Mouse (Mus musculus) retina, adult 2 months (tissue): Measurements from ENCODE around the gene Rbm44.

ENCODE experiments used
- DNase-seq: peaks from one replicate; pipeline ENCODE4 v3.0.0-alpha.2; 2012; ENCODE audit warnings: low read depth, low spot score

The Rbm44 gene

GRCm38 (mm10) chr1:91144813-91145212, at the start of gene Rbm44:
Gene Rbm44, plus strand, starts transcription at chr1:91145089.
- DNase-seq = no peak

DNA sequence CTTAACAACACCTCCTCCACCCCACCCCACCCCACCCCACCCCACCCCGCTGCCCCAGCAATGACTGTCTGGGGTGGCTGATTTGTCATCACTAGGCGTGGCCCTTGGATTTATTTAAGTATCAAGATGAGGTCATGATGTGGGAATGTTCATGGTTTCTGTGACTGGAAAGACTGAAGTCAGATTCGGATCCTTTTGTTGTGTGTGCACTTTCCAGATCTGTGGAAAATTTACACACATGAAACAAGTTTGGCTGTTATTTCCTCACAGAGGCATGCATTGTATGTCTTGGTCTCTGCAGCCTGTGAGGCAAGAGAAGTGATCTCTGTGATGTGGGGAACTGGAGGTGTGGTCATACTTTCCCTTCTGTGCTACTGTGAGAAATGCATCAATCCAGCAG, 49.6 kb upstream of the Rbm44 start:
- DNase-seq = no peak

DNA sequence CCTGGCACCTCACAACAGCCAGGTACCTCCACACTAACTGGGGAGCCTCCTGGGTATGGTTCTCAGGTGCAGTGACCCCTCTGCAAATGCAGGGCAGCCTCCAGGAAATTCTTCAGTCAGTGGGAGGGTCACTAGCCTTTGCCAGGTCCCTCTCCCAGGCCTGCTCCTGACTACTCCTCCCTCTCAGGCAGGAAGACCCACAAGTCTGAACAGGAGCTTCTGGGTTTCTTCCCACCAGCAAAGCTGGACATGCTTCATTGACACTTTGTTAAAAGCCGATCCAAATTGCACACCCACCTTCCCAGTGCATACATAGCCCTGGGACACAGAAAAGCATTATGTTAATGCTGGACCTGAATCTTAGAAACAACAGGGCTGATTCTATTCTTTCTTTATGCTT, 49.0 kb upstream of the Rbm44 start:
- no peak for DNase-seq

DNA sequence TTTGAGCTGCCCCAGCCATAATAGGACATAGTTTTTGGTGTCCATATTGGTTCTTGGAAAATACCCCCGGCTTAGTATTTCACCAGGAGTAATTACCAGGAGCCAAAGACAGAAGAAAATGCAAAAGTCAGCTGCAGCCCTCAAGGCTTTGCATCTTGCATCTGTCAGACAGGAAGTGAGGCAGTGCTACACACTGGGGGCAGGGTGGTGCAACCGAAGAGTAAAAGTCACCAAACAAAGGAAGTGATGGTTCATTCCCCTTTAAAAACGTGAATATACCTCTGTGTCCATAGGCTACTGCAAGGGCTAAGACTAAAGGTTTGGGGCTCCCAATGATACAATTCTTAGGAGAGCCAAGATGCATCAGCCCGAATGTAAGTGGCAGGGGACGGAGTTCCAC, 48.4 kb upstream of the Rbm44 start:
- no peak for DNase-seq

- no peak for DNase-seq
Observed at GRCm38 (mm10) chr1:91097283-91097834, 47.5 kb upstream of the Rbm44 start.

DNA sequence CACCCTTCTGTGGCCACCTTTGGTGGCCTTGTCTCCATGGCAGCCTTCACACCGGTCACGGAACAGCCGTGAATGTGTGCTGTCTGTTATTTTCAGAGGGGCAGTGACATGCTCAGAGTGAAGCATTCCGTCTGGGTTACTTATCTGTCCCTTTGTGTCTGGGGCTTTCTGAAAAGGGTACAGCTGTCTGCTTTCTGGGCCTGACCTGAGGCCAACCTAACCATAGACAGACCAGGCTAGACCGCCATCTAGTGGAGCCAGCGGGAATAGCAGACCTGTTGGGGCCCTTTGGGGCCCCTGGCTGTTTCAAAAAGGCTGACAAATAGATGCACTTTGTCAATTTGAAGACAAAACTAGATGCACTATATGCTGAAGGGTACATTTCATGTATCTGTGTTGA, 46.0 kb upstream of the Rbm44 start:
- DNase-seq = no peak

DNA sequence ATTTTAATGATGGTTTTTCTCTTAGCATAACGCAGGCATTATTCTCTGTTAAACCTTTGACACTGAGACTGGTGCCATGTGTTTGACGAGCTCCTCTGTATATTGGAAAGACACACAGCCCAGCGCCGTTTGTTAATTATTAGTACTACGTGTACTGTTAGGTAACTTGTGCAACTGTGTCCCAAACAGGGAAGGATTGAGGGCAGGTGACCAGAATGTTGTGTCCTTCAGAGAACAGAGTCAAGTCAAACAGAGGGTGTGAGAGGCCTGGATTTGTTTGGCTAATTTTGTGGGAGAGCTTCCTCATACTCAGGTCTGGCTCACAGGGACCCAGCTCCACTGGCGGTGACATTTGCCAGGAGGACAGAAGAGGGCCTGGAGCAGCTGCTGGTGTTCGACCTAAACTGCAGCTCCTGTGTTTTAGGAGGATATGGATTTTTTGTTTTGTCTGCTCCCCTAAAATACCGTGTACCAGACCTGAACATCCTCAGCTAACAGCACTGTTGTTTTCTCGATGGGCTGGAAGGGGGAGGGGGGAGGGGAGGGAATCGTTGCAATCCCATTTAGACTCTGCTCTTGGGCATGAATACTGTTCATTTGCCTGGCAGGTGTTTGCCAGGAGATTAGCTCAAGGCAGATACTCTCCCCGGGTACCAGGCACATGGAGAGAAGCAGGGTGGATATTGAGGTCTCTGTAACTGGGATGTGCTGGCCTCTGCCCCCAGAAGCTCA, 43.0 kb upstream of the Rbm44 start:
- DNase-seq = no peak

DNA sequence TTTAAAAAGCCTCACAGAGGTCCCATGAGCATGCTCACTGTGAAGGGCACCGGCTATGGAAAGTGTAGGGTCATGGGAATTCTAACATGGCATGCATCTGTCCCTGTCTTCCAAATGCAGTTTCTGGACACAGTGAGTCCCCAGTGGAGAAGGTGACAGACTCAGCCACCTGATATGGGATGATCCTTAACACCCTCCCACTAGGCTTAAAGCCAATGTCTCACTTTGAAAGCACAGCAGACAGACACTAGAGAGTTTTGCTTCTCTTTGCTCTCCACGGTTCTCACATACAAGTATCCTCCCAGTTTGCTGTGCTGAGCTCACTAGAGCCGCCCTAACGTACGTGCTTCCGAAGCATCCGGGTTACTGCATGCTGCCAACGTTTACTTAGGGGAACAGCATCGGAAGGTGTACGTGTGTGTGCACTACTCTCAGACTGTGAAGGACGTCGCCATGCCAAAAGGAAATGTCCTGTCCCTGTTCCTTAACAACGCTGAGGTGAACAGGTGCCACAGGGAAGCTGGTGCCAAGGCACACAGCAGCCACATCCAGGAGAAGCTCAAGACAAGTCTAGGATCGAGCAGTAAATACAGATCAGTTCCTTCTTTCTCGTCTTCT, 41.4 kb upstream of the Rbm44 start:
- no peak for DNase-seq

- DNase-seq = no peak
Observed at GRCm38 (mm10) chr1:91107548-91107947, 37.3 kb upstream of the Rbm44 start.

GRCm38 (mm10) chr1:91109302-91109701, 35.6 kb upstream of the Rbm44 start:
- no peak for DNase-seq

DNA sequence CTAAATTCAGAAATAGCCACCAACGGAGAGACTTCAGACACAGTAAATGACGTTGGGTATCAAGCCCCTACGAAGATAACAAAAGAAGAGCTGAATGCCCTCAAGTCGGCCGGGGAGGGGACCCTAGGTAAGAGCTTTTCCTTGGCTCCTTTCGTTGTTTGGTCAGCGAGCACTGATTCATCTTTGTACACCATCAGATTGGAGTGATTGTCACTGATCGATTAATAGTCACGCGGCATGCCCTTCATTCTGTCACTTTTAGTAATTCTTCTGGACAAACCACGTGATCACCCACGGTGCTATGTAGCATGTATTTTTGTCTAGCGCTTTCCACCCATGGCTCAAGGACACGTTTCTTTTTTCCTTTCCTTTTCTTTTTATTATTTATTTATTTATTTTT, 32.7 kb upstream of the Rbm44 start:
- no peak for DNase-seq

- no peak for DNase-seq
Observed at GRCm38 (mm10) chr1:91112606-91113005, 32.3 kb upstream of the Rbm44 start.

- no peak for DNase-seq
Observed at GRCm38 (mm10) chr1:91122121-91122520, 22.8 kb upstream of the Rbm44 start.

DNA sequence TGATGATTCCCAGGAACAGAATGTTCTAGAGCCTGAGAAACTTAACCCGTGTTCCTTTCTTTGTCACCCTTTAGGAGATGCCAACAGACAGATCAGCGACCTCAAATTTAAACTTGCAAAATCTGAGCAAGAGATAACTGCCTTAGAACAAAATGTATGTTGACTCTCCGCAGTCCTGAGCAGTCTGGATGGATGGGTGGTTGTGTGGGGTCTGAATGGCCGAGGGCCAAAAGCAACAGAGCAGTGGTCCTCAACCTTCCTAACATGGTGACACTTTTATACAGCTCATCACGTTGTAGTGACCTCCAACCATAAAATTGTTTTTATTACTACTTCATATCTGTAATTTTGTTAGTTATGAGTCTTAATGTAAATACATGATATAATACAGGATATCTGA, 21.9 kb upstream of the Rbm44 start:
- no peak for DNase-seq

GRCm38 (mm10) chr1:91123466-91123865, 21.4 kb upstream of the Rbm44 start:
- no peak for DNase-seq

GRCm38 (mm10) chr1:91128849-91129248, 16.0 kb upstream of the Rbm44 start:
- no peak for DNase-seq

DNA sequence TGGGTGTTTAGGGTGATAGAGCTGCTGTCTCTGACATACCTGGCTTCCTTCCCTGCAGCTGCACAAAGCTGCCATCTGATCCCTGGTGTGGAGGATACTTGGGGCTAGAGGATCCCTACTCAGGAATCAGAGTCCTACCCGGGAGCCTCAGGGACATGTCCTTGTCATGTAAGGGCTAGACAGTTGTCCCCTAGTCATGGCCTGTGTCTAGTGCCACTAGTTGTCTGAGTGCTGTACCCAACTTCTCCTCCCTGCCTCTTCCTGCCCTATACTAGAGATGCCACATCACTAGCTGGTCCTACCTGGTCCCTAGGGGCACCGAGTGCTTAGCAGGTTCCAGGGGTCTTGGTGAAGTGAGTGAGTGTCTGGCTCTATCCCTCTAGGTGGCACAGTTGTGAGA, 7.9 kb upstream of the Rbm44 start:
- no peak for DNase-seq

GRCm38 (mm10) chr1:91151509-91151908, 6.6 kb downstream of the Rbm44 start:
- no peak for DNase-seq

GRCm38 (mm10) chr1:91166798-91167197, 21.9 kb downstream of the Rbm44 start:
- no peak for DNase-seq

GRCm38 (mm10) chr1:91169157-91169556, 24.3 kb downstream of the Rbm44 start:
- DNase-seq = no peak

GRCm38 (mm10) chr1:91174796-91175195, 29.9 kb downstream of the Rbm44 start:
- no peak for DNase-seq

- no peak for DNase-seq
Observed at GRCm38 (mm10) chr1:91176026-91176425, 31.1 kb downstream of the Rbm44 start.

GRCm38 (mm10) chr1:91176871-91177270, 32.0 kb downstream of the Rbm44 start:
- no peak for DNase-seq
